Mouse (Mus musculus) spleen, adult 2 months (tissue): ENCODE results near the gene Nrf1.

Experiments
- CTCF ChIP-seq: fragments of 200-500 bp; IDR thresholded peaks from 2 replicates; pipeline ENCODE4 v1.5.1; 2011; ENCODE audit warnings: mild to moderate bottlenecking, inconsistent platforms; ENCODE audit not compliant: insufficient read depth, insufficient read length, insufficient replicate concordance; ENCODE audit errors: extremely low read depth
- POLR2A ChIP-seq: fragments of 200-500 bp; IDR thresholded peaks from 2 replicates; pipeline ENCODE4 v1.6.1; 2011; ENCODE audit warnings: low read depth, low read length, inconsistent platforms

- TF ChIP-seq CTCF (no peak), POLR2A (no peak)
Observed at GRCm38 (mm10) chr6:30152649-30153048, 104.9 kb downstream of the Nrf1 start.
